Mouse (Mus musculus): Measurements from ENCODE around the gene Stx1a.

Gene Stx1a

GRCm38 (mm10) chr5:135008671-135009589, 14.4 kb upstream of the Stx1a start, which contains the start of gene Abhd11:
TSS of gene Abhd11 (plus strand) at chr5:135009152.
- DNase-seq: peak; percentile 99 to 100

- DNase-seq: peak; percentile 89 to 94
Observed at GRCm38 (mm10) chr5:135009590-135010319, 13.5 kb upstream of the Stx1a start.

- no peak for DNase-seq
Observed at GRCm38 (mm10) chr5:135010320-135010709, 13.0 kb upstream of the Stx1a start.

DNA sequence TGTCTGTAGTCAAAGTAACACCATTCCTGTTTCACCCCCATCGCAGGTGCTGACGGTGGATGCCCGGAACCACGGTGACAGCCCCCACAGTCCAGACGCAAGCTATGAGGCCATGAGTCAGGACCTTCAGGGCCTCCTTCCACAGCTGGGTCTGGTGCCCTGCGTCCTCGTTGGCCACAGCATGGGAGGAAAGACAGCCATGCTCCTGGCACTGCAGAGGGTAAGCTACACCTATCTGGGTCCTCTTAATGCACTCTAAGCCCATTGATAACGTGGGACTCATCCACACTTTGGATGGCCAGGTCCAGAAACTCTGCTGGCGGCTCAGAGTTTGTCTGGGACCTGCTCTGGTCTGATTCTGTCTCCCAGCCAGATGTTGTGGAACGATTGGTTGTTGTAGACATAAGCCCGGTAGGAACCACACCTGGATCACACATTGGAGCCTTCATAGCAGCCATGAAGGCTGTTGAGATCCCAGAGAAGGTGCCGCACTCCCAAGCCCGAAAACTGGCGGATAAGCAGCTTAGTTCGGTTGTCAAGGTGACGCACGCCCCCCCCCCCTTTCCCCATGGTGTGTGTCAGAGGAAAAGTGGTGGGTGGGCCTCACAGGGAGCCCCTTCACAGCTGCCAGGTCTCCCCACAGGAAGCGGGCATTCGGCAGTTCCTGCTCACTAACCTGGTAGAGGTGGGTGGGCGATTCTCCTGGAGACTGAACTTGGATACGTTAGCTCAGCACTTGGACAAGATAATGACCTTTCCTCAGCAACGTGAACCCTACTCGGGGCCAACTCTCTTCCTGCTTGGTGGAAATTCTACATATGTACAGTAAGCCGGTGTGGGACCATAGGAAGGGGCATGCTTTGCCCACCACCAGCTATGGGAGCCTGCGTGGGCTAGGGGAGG, 12.2 kb upstream of the Stx1a start:
- DNase-seq: no peak

DNA sequence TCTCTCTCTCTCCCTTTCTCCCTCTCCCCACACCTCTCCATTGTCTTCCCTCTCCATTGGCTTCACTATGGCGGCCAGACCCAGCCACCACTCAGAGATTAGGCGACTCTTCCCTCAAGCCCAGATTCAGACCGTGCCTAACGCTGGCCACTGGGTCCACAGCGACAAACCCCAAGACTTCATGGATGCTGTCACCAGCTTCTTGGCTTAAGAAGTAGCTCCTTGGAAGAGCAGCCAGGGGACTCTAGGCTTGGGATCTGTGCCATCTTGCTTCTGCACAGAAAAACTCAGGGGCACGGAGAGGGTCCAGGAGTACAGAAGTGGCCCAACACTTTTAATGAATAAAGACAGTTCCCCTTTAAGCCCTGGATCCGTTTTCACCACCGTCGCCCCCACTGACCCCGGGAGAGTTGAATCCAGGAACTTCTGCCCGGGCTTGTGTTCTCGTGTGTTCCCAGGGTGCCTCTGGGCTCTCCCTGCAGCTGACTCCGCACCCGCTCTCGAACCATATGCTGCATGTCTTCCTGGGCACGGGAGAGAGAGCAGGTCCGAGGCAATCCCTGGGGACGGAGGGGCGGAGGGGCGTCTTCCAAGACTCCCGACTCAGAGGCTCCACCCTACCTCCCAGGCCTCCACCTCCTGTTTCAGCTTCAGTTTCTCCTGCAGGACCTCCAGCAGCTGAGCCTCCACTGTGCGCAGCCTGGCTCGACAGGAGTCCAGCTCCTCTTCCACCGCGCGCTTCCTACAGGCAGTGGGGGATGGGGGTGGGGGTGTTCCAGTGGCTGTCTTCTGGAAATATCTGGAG, 11.3 kb upstream of the Stx1a start:
- peak; percentile 43 to 55 for DNase-seq

GRCm38 (mm10) chr5:135012671-135013441, 10.4 kb upstream of the Stx1a start:
- peak; percentile 90 to 92 for DNase-seq

DNA sequence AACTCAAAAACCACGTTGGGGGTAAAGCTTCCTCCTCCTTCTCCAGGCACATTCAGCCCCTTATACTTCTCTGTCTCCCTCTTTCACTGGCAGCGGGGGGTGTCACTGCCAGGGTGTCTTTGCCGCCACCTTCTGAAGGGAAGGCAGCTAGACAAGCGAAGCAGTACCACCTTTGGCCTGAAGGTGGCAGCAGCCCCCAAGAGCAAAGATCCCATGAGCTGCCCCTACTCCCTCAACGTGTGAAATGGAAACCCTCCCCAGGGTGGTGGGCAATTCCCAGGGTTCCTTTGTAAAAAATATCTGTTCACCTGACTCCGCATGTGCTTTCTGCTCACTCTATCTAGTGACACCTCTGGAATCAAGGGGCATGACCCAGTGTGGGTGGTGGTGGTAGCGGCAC, 7.8 kb upstream of the Stx1a start:
- DNase-seq: peak; percentile 92 to 94

- no peak for DNase-seq
Observed at GRCm38 (mm10) chr5:135016224-135016759, 7.0 kb upstream of the Stx1a start.

DNA sequence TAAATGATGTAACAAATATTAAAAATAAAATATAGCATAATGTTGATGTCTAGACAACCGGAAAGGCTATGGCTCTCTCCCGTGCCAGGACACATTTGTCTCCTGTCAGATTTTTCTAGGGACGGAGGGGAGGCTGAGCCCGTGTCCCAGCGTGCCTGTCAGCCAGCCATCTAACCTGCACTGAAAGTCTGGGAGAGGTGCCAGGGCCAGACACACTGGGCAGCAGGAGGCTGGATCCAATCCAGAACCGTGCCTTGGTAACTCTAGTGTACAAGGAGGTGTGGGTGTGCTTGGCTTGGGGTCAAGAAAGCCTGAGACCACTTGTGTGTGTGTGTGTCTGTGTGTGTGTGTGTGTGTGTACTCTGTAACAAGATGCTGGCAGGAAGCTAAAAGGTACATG, 1.5 kb upstream of the Stx1a start:
- DNase-seq: peak; percentile 72 to 86

- DNase-seq: peak; percentile 51 to 69
Observed at GRCm38 (mm10) chr5:135024665-135025224, 1.5 kb downstream of the Stx1a start.

GRCm38 (mm10) chr5:135025899-135026298, 2.6 kb downstream of the Stx1a start:
- DNase-seq: peak; percentile 43 to 58

- peak; percentile 71 to 80 for DNase-seq
Observed at GRCm38 (mm10) chr5:135029007-135029854, 5.9 kb downstream of the Stx1a start.

- DNase-seq: no peak
Observed at GRCm38 (mm10) chr5:135032581-135032980, 9.3 kb downstream of the Stx1a start.

DNA sequence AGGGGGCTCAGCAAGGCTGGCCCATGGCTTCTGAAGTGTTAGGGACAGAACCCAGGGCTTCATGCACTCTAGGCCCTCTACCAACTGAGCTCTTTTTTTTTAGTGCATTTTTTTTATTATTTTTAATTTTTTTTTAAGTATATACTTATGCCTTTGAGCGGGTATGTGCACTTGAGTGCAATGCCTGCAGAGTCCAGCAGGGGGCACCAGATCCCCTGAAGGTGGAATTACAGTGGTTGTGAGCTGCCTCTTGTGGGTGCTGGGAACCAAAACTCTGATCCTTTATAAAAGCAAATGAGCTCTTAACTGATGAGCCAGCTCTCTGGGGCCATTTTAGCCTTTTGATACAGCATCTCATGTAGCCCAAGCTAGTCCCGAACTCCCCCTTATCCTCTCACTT, 11.3 kb downstream of the Stx1a start:
- no peak for DNase-seq

GRCm38 (mm10) chr5:135035608-135036359, 12.5 kb downstream of the Stx1a start:
- DNase-seq: no peak

- DNase-seq: no peak
Observed at GRCm38 (mm10) chr5:135037946-135038345, 14.7 kb downstream of the Stx1a start.

- no peak for DNase-seq
Observed at GRCm38 (mm10) chr5:135039541-135039940, 16.3 kb downstream of the Stx1a start.

DNA sequence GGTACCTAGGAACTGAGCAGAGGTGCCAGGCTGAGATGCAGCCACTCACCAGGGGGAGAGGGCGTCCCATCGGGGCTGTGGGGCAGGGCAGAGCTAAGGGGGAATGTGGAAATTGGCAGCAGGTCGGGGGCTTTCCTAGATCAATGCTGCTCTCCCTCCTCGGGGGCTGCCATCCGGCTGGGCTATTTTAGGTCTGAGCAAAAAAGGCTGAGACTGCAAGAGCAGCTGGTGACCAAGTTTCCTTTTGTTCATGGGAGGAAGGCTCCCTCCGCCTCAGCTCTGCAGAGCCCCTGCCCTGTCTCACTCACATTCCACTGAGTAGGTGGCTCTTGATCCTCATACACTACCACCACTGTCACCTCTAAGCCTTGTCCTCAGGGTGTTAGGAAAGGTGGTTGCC, 16.8 kb downstream of the Stx1a start:
- no peak for DNase-seq

- DNase-seq: no peak
Observed at GRCm38 (mm10) chr5:135040777-135041176, 17.5 kb downstream of the Stx1a start.
